In the genomic region with DNA sequence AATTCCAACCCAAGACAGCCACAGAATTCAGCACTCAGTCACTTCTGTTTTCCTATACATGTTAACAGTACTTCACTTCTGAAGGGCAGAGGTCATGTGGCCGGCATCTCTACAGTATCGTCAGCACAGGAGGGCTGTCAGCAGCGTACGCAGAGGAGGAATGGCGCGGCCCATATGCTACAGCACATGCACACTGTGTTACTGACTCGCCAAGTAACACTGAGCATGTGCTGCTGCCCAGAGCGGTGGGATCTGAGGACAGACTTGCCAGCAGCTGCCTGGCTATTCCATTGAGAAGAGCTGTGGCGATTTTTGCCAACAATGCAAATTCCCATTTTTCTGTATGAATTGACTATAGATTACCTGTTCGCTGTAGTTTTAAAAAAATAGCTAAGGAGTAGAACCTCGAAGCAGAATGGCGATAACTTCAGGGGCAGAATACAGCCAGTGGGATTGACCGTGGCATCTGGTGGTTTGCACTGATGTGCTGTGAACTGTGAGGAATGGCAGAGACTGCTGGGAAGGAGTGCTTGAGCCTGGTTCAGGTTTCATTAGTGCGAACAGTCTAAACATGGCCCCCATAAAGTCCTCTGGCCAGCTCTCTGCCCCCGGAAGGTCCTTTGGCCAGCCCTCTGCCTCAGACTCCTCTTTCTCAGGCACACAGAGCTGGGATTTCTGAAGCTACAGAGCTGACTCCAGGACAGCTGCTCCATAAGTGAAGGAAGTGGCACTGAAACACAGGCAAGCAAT, we compare ENCODE assay signal across 14 mouse cellular contexts.
DNase-seq lines count a peak whose midpoint lies in the region; ATAC-seq and TF ChIP-seq lines count a peak whose summit lies in the region.
"Had no signal": no experiment of that assay in that cellular context is flagged by ENCODE, and none has a peak within 500 bp of the region (broad histone marks: within the 10 kb centered on the region; RNA-seq: fewer than 3 reads in every experiment).

No protein-coding gene starts in this region.

- H3K9ac ChIP-seq in kidney, embryonic 15.5 days, result no peak overlapping the region
- H3K9ac ChIP-seq in limb, embryonic 11.5 days (ENCODE audit: low read length), result no peak overlapping the region
- H3K9ac ChIP-seq: lung, embryonic 15.5 days had no signal

- no peak overlapping the region for H3K27ac ChIP-seq in kidney, embryonic 15.5 days
- no peak overlapping the region for H3K27ac ChIP-seq in kidney, adult 2 months (ENCODE audit: insufficient read depth, low read depth, low read length)
- peak overlapping the region; percentile 24; the same call in 1 of the 2 replicates for H3K27ac ChIP-seq in limb, embryonic 11.5 days (replicated peaks; ENCODE audit: low read depth, low read length)
- H3K27ac ChIP-seq: heart, adult 2 months; lung, embryonic 15.5 days; midbrain, embryonic 10.5 days had no signal

- no peak for TF ChIP-seq CTCF in kidney, adult 2 months (conservative IDR thresholded peaks at IDR 0.05; ENCODE audit: insufficient read depth, insufficient read length, low read depth, low read length)

- WGBS in kidney, embryonic 15.5 days, result 51% methylated on average over 15 of the region's 15 CpGs
- WGBS in kidney, adult 2 months, result 70% methylated on average over 15 of the region's 15 CpGs
- 51% methylated on average over 15 of the region's 15 CpGs for WGBS in limb, embryonic 11.5 days

- no peak overlapping the region for H3K4me3 ChIP-seq in kidney, embryonic 15.5 days (replicated peaks)
- H3K4me3 ChIP-seq in kidney, adult 2 months (ENCODE audit: insufficient read depth, low read depth, low read length), result no peak overlapping the region
- no peak overlapping the region for H3K4me3 ChIP-seq in limb, embryonic 11.5 days (ENCODE audit: low read depth, low read length)
- H3K4me3 ChIP-seq: heart, adult 2 months; lung, embryonic 15.5 days; midbrain, embryonic 10.5 days had no signal

- peak; percentile 32 for DNase-seq in cerebellum, adult 9-11 months
- no peak for DNase-seq in cerebellum, adult 8-10 months
- DNase-seq in kidney, adult 2 months, result no peak
- DNase-seq in cerebellum, postnatal 14 days, result peak; percentile 68 to 71
- no peak for DNase-seq in limb, embryonic 11.5 days (ENCODE audit: low spot score)
- no peak for DNase-seq in adrenal gland, adult (ENCODE audit: inconsistent age in 2 of 2, low spot score in 1 of 2)
- no peak for DNase-seq in heart, adult 18-20 months
- DNase-seq: heart, adult 2 months; heart, postnatal 36 days; kidney, adult 11 months; thymus, postnatal 25 days had no signal

- H3K36me3 ChIP-seq in kidney, embryonic 15.5 days, result no peaks in the 10 kb centered on the region
- no peaks in the 10 kb centered on the region for H3K36me3 ChIP-seq in kidney, adult 2 months (ENCODE audit: control insufficient read depth, insufficient read depth, low read length)
- no peaks in the 10 kb centered on the region for H3K36me3 ChIP-seq in limb, embryonic 11.5 days (ENCODE audit: control insufficient read depth, insufficient read depth, low read length)
- H3K36me3 ChIP-seq: lung, embryonic 15.5 days; midbrain, embryonic 10.5 days had no signal

- no peak overlapping the region for H3K4me2 ChIP-seq in kidney, embryonic 15.5 days
- no peak overlapping the region for H3K4me2 ChIP-seq in limb, embryonic 11.5 days (ENCODE audit: low read depth, severe bottlenecking)
- H3K4me2 ChIP-seq: lung, embryonic 15.5 days had no signal

- H3K27me3 ChIP-seq in kidney, embryonic 15.5 days, result peaks cover 21% of the 10 kb centered on the region
- no peaks in the 10 kb centered on the region for H3K27me3 ChIP-seq in kidney, adult 2 months (replicated peaks; ENCODE audit: control insufficient read depth, insufficient read depth, low read length)
- no peaks in the 10 kb centered on the region for H3K27me3 ChIP-seq in limb, embryonic 11.5 days (ENCODE audit: control insufficient read depth, insufficient read depth, low read length)
- H3K27me3 ChIP-seq: lung, embryonic 15.5 days had no signal

- no peaks in the 10 kb centered on the region for H3K9me3 ChIP-seq in kidney, embryonic 15.5 days (replicated peaks)
- H3K9me3 ChIP-seq in limb, embryonic 11.5 days (ENCODE audit: control insufficient read depth, low read length), result no peaks in the 10 kb centered on the region
- H3K9me3 ChIP-seq: lung, embryonic 15.5 days; midbrain, embryonic 10.5 days had no signal

- peaks cover 36% of the 10 kb centered on the region for H3K4me1 ChIP-seq in kidney, embryonic 15.5 days
- H3K4me1 ChIP-seq in kidney, adult 2 months (ENCODE audit: control insufficient read depth, insufficient read depth, low read length), result no peaks in the 10 kb centered on the region; the same call in 1 of the 2 replicates
- peaks cover 44% of the 10 kb centered on the region for H3K4me1 ChIP-seq in limb, embryonic 11.5 days (ENCODE audit: control insufficient read depth, insufficient read depth, low read length)

- ATAC-seq in kidney, embryonic 15.5 days (replicated peaks; ENCODE audit: low FRiP score), result peak; percentile 62; the same call in 1 of the 2 replicates
- no peak for ATAC-seq in limb, embryonic 11.5 days (ENCODE audit: insufficient number of reproducible peaks, low FRiP score, low TSS enrichment, low read depth)

- TF ChIP-seq POLR2A in kidney, adult 2 months (IDR thresholded peaks at IDR 0.05; ENCODE audit: low read depth, low read length), result no peak

Comparison
In these comparisons a context has a peak if more than half of its experiments do, and no peak if none do; other contexts are left out.
1. DNase-seq: peak in cerebellum, adult 9-11 months (single experiment) and cerebellum, postnatal 14 days (2 of 2); none in cerebellum, adult 8-10 months (single experiment), kidney, adult 2 months (single experiment), limb, embryonic 11.5 days (single experiment), adrenal gland, adult (0 of 2) and heart, adult 18-20 months (0 of 2).